Mouse (Mus musculus): ENCODE measurements around the gene Krtap6-1. TPM values are rescaled to one million over a fixed set of nuclear protein-coding genes. Genes with fewer than 3 reads are reported as not detected.

Gene Krtap6-1
- polyA plus RNA-seq (2012; rRNA removed) = not detected in 2 replicates

GRCm38 (mm10) chr16:89031399-89031798 lies at the start of gene Krtap6-1:
TSS of gene Krtap6-1 (plus strand) at chr16:89031699.

GRCm38 (mm10) chr16:89010659-89011058 lies 20.8 kb upstream of the Krtap6-1 start, which contains the start of gene Krtap22-2:
TSS of gene Krtap22-2 (minus strand) at chr16:89010759.

GRCm38 (mm10) chr16:89014984-89015383 lies 16.5 kb upstream of the Krtap6-1 start, which contains the start of gene Gm10229:
TSS of gene Gm10229 (plus strand) at chr16:89015284.

GRCm38 (mm10) chr16:89041372-89041771 lies 9.9 kb downstream of the Krtap6-1 start, which contains the start of gene Gm10228:
TSS of gene Gm10228 (minus strand) at chr16:89041472.

GRCm38 (mm10) chr16:89047783-89048182 lies 16.3 kb downstream of the Krtap6-1 start, which contains the start of gene Krtap6-5:
TSS of gene Krtap6-5 (minus strand) at chr16:89047883.

GRCm38 (mm10) chr16:89063902-89064301 lies 32.4 kb downstream of the Krtap6-1 start, which contains the start of gene 1110025L11Rik:
TSS of gene 1110025L11Rik (minus strand) at chr16:89064002.

Other genes starting within 250 kb of the Krtap6-1 start
- not detected in 2 replicates for gene Gm20741, start 219.5 kb upstream of the Krtap6-1 start, polyA plus RNA-seq (2012; rRNA removed)
- not detected in 2 replicates for gene Krtap15, start 211.5 kb upstream of the Krtap6-1 start, polyA plus RNA-seq (2012; rRNA removed)
- gene Krtap14, start 205.6 kb upstream of the Krtap6-1 start, polyA plus RNA-seq (2012; rRNA removed) = not detected in 2 replicates
- not detected in 2 replicates for gene Krtap19-1, start 162.3 kb upstream of the Krtap6-1 start, polyA plus RNA-seq (2012; rRNA removed)
- gene Krtap19-2, start 157.4 kb upstream of the Krtap6-1 start, polyA plus RNA-seq (2012; rRNA removed) = not detected in 2 replicates
- not detected in 2 replicates for gene Krtap19-3, start 153.7 kb upstream of the Krtap6-1 start, polyA plus RNA-seq (2012; rRNA removed)
- gene Krtap19-4, start 146.6 kb upstream of the Krtap6-1 start, polyA plus RNA-seq (2012; rRNA removed) = not detected in 2 replicates
- not detected in 2 replicates for gene Krtap19-5, start 135.2 kb upstream of the Krtap6-1 start, polyA plus RNA-seq (2012; rRNA removed)
- not detected in 2 replicates for gene Krtap19-9b, start 99.4 kb upstream of the Krtap6-1 start, polyA plus RNA-seq (2012; rRNA removed)
- not detected in 2 replicates for gene Krtap16-3, start 68.8 kb upstream of the Krtap6-1 start, polyA plus RNA-seq (2012; rRNA removed)
- not detected in 2 replicates for gene Krtap22-2, start 20.9 kb upstream of the Krtap6-1 start, polyA plus RNA-seq (2012; rRNA removed)
- not detected in 2 replicates for gene Gm10229, start 16.4 kb upstream of the Krtap6-1 start, polyA plus RNA-seq (2012; rRNA removed)
- not detected in 2 replicates for gene Gm10228, start 9.8 kb downstream of the Krtap6-1 start, polyA plus RNA-seq (2012; rRNA removed)
- not detected in 2 replicates for gene Krtap6-5, start 16.2 kb downstream of the Krtap6-1 start, polyA plus RNA-seq (2012; rRNA removed)
- not detected in 2 replicates for gene 1110025L11Rik, start 32.3 kb downstream of the Krtap6-1 start, polyA plus RNA-seq (2012; rRNA removed)
- gene Krtap6-3, start 52.3 kb downstream of the Krtap6-1 start, polyA plus RNA-seq (2012; rRNA removed) = not detected in 2 replicates
- not detected in 2 replicates for gene Gm6358, start 109.2 kb downstream of the Krtap6-1 start, polyA plus RNA-seq (2012; rRNA removed)
- not detected in 2 replicates for gene Gm10061, start 119.4 kb downstream of the Krtap6-1 start, polyA plus RNA-seq (2012; rRNA removed)
- not detected in 2 replicates for gene Gm9789, start 126.3 kb downstream of the Krtap6-1 start, polyA plus RNA-seq (2012; rRNA removed)
- gene Gm7735, start 137.8 kb downstream of the Krtap6-1 start, polyA plus RNA-seq (2012; rRNA removed) = not detected in 2 replicates
- not detected in 2 replicates for gene 1110057P08Rik, start 143.0 kb downstream of the Krtap6-1 start, polyA plus RNA-seq (2012; rRNA removed)
- not detected in 2 replicates for gene Krtap20-2, start 174.2 kb downstream of the Krtap6-1 start, polyA plus RNA-seq (2012; rRNA removed)

Measured in liver, embryonic 18 days (tissue).